Mouse (Mus musculus) adipocyte (in vitro differentiated cells): ENCODE measurements around the gene Larp1.

ENCODE experiments used
- DNase-seq: peaks from one replicate; pipeline ENCODE4 v3.0.0-alpha.2; 2016; ENCODE audit warnings: low spot score

Gene Larp1

GRCm38 (mm10) chr11:58003126-58003525 lies 5.7 kb upstream of the Larp1 start:
- no peak for DNase-seq

- no peak for DNase-seq
These were observed 5.1 kb upstream of the Larp1 start for GRCm38 (mm10) chr11:58003734-58004133.

- no peak for DNase-seq
These were observed 3.8 kb upstream of the Larp1 start for GRCm38 (mm10) chr11:58005110-58005509.

GRCm38 (mm10) chr11:58008013-58008412 lies 851 bp upstream of the Larp1 start:
- no peak for DNase-seq

GRCm38 (mm10) chr11:58008437-58009050 lies 320 bp upstream of the Larp1 start:
- DNase-seq: peak; percentile 91

- DNase-seq: peak; percentile 55
These were observed 765 bp downstream of the Larp1 start for GRCm38 (mm10) chr11:58009516-58010141.

- DNase-seq: peak; percentile 64
These were observed 1.4 kb downstream of the Larp1 start for GRCm38 (mm10) chr11:58010226-58010781.

GRCm38 (mm10) chr11:58010930-58011329 lies 2.1 kb downstream of the Larp1 start:
- DNase-seq: peak; percentile 30

- no peak for DNase-seq
These were observed 2.9 kb downstream of the Larp1 start for GRCm38 (mm10) chr11:58011813-58012212.

GRCm38 (mm10) chr11:58012674-58013073 lies 3.8 kb downstream of the Larp1 start:
- no peak for DNase-seq

GRCm38 (mm10) chr11:58013100-58013499 lies 4.2 kb downstream of the Larp1 start:
- no peak for DNase-seq

- no peak for DNase-seq
These were observed 5.7 kb downstream of the Larp1 start for GRCm38 (mm10) chr11:58014604-58015003.

GRCm38 (mm10) chr11:58015339-58015738 lies 6.5 kb downstream of the Larp1 start:
- no peak for DNase-seq

- no peak for DNase-seq
These were observed 7.5 kb downstream of the Larp1 start for GRCm38 (mm10) chr11:58016371-58016770.

GRCm38 (mm10) chr11:58017422-58017821 lies 8.6 kb downstream of the Larp1 start:
- DNase-seq: no peak

GRCm38 (mm10) chr11:58018287-58018686 lies 9.4 kb downstream of the Larp1 start:
- peak; percentile 65 for DNase-seq

- DNase-seq: no peak
These were observed 9.8 kb downstream of the Larp1 start for GRCm38 (mm10) chr11:58018701-58019100.

GRCm38 (mm10) chr11:58021095-58021494 lies 12.2 kb downstream of the Larp1 start:
- no peak for DNase-seq

- DNase-seq: no peak
These were observed 12.8 kb downstream of the Larp1 start for GRCm38 (mm10) chr11:58021618-58022017.

GRCm38 (mm10) chr11:58024271-58024670 lies 15.4 kb downstream of the Larp1 start:
- DNase-seq: no peak

GRCm38 (mm10) chr11:58024671-58025070 lies 15.8 kb downstream of the Larp1 start:
- no peak for DNase-seq

GRCm38 (mm10) chr11:58025881-58026280 lies 17.0 kb downstream of the Larp1 start:
- DNase-seq: no peak

GRCm38 (mm10) chr11:58026337-58026736 lies 17.5 kb downstream of the Larp1 start:
- no peak for DNase-seq

- no peak for DNase-seq
These were observed 18.0 kb downstream of the Larp1 start for GRCm38 (mm10) chr11:58026860-58027259.
